Mouse (Mus musculus) small intestine, adult 2 months (tissue): ENCODE results near the gene Lrp6. TPM values are rescaled to one million over a fixed set of nuclear protein-coding genes. Genes with fewer than 3 reads are reported as not detected.

Experiments
- H3K27ac ChIP-seq: fragments of 200-500 bp; 2 replicates; pipeline ENCODE4 v1.5.1; 2012; ENCODE audit warnings: low read depth, low read length, control low read depth, inconsistent platforms; ENCODE audit not compliant: insufficient read depth
- H3K27me3 ChIP-seq: fragments of 200-500 bp; 2 replicates; pipeline ENCODE4 v1.6.1; 2012; ENCODE audit warnings: mild to moderate bottlenecking, moderate library complexity, low read length, inconsistent platforms; ENCODE audit not compliant: control insufficient read depth, insufficient read depth
- H3K36me3 ChIP-seq: fragments of 200-500 bp; 2 replicates; pipeline ENCODE4 v1.6.1; 2012; ENCODE audit warnings: mild to moderate bottlenecking, low read length, control low read depth, inconsistent platforms; ENCODE audit not compliant: control insufficient read depth, insufficient read depth
- H3K4me1 ChIP-seq: fragments of 200-500 bp; 2 replicates; pipeline ENCODE4 v1.6.1; 2012; ENCODE audit warnings: low read length, inconsistent platforms, mixed read lengths; ENCODE audit not compliant: control insufficient read depth, insufficient read depth, insufficient read length
- H3K4me3 ChIP-seq: fragments of 200-500 bp; 2 replicates; pipeline ENCODE4 v1.5.1; 2012; ENCODE audit warnings: low read depth, mild to moderate bottlenecking, control low read depth, inconsistent platforms, low read length, moderate library complexity
- CTCF ChIP-seq: fragments of 200-500 bp; IDR thresholded peaks from 2 replicates; pipeline ENCODE4 v1.5.1; 2012; ENCODE audit warnings: low read depth, mild to moderate bottlenecking, control low read depth, inconsistent platforms, low read length, moderate library complexity, mixed read lengths; ENCODE audit not compliant: insufficient replicate concordance, insufficient read length; ENCODE audit errors: extremely low read depth
- POLR2A ChIP-seq: fragments of 200-500 bp; IDR thresholded peaks from 2 replicates; pipeline ENCODE4 v1.6.1; 2012; ENCODE audit warnings: low read depth, mild to moderate bottlenecking, control low read depth, inconsistent platforms, low read length, moderate library complexity
- WGBS: fragments of 180-500 bp; shearing (Covaris S2); methylation state at CpG from one replicate; pipeline ENCODE4 v1.1.7; 2018; 5-methylcytosine and 5-hydroxymethylcytosine counted together
- polyA plus RNA-seq: library from polyadenylated mRNA; depleted of rRNA; stranded (reverse); fragments of >200 nt; gene quantifications from 2 replicates; pipeline ENCODE4 v1.2.3, GENCODE M21; 2012; rRNA removed

Lrp6 gene
- polyA plus RNA-seq, 1 experiment = 22.9 TPM

GRCm38 (mm10) chr6:134407226-134407625 lies 159.5 kb downstream of the Lrp6 start:
- no peak overlapping the region for H3K27ac ChIP-seq
- WGBS = 52% methylated on average over 5 of the region's 5 CpGs
- H3K4me1 ChIP-seq = no peaks in the 10 kb centered on the region
- H3K27me3 ChIP-seq = no peaks in the 10 kb centered on the region
- H3K4me3 ChIP-seq = no peak overlapping the region
- TF ChIP-seq POLR2A = no peak
- TF ChIP-seq CTCF = no peak
- H3K36me3 ChIP-seq = no peaks in the 10 kb centered on the region

DNA sequence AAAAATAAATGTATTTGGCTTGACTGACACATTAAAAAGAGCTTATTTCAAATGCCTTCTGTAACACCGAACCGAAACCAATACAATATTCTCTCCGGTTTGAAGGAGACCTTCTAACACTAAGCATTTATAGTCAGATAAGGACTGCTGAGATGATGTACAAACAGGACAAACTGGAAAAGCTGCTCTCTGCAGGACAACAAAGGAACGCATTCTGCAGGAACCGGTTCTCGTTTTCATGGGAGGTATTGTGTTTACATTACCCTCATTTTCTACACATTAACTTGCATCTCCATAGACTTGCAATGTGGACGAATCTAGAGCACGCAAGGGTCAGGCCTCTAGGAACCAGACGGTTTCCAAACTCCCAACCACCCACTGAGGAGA lies 163.1 kb downstream of the Lrp6 start:
- H3K36me3 ChIP-seq = no peaks in the 10 kb centered on the region
- no peaks in the 10 kb centered on the region for H3K4me1 ChIP-seq
- no peaks in the 10 kb centered on the region for H3K27me3 ChIP-seq
- H3K4me3 ChIP-seq = no peak overlapping the region
- no peak overlapping the region for H3K27ac ChIP-seq
- 32% methylated on average over 9 of the region's 9 CpGs for WGBS
- TF ChIP-seq CTCF (no peak), POLR2A (no peak)

GRCm38 (mm10) chr6:134402914-134403683 lies 163.7 kb downstream of the Lrp6 start:
- Histone ChIP-seq H3K36me3 (no peaks in the 10 kb centered on the region), H3K4me1 (no peaks in the 10 kb centered on the region), H3K27me3 (no peaks in the 10 kb centered on the region), H3K4me3 (no peak overlapping the region), H3K27ac (no peak overlapping the region)
- TF ChIP-seq POLR2A (no peak), CTCF (peak; percentile 73; the same call in 1 of the 2 replicates)
- WGBS = 21% methylated on average over 16 of the region's 16 CpGs

Other genes starting within 250 kb of the Lrp6 start
- gene Bcl2l14, start 170.6 kb downstream of the Lrp6 start, polyA plus RNA-seq = 7.9 TPM in 2 replicates
- 6.9 and 7.7 TPM in 2 replicates for gene Mansc1, start 65.5 kb upstream of the Lrp6 start, polyA plus RNA-seq
- gene Borcs5, start 72.5 kb upstream of the Lrp6 start, polyA plus RNA-seq = 7.8 and 12.5 TPM in 2 replicates
- 9.5 and 26.1 TPM in 2 replicates for gene Dusp16, start 225.7 kb upstream of the Lrp6 start, polyA plus RNA-seq